Mouse (Mus musculus) right cerebral cortex, postnatal 25 days (tissue): ENCODE results near the gene Cd27.

Experiments
- DNase-seq: peaks from one replicate; pipeline ENCODE4 v3.0.0; 2022

Gene Cd27

DNA sequence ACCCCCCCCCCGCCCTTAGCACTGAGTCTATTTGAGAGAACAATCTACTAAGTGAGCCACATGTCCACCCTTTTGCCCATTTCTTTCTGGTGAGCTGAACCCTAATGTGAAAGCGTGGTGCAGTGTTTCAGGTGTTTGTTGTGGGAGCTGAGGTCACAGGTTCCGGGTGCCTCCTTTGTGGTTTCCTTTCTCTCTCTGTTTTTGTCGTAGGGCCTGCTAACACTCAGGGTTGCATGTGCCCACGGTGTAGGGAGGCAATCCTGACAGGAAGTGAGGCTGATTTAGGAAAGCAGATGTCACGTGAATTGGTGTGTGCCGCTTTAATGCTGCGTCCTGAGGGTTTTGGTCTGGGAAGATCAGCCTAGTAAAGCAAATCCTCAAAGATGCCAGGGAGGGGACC, 4.8 kb upstream of the Cd27 start:
- no peak for DNase-seq

DNA sequence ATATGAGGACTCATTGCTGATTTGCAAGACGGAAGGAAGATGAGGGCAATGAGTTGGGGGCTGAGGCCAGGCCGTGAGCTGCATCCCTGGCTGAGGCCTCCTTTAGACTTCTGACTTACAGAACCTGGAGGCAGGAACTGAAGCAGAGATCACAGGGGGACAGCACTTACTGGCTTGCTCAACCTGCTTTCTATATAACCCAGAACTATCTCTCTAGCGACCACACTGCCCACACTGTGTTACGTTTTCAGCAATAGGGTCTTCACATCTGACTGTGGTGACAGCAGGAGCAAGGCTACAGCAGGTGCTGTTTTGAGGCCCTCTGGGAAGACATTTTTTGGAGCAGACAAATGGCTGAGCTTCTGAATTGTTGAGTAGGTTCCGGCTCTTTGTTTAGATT, 3.8 kb upstream of the Cd27 start:
- DNase-seq, result no peak

DNA sequence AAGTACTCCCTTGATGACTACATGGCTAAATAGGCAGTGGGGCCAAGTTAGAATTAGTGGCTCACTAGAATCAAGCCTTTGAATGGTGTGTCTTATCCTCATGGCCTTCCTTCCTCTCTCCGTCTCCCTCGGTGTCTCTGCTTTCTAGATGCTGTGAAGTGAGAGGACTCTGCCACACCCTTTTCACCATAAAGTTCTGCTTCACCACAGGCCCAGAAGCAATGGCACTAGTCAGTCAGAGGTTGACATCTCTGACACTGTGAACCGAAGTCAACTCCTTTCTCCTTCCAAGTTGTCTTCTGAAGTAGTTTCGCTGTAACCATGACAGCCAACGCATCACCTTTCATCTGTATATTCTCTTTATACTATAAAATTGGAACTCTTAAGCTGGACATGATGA, 2.7 kb upstream of the Cd27 start:
- DNase-seq, result no peak

DNA sequence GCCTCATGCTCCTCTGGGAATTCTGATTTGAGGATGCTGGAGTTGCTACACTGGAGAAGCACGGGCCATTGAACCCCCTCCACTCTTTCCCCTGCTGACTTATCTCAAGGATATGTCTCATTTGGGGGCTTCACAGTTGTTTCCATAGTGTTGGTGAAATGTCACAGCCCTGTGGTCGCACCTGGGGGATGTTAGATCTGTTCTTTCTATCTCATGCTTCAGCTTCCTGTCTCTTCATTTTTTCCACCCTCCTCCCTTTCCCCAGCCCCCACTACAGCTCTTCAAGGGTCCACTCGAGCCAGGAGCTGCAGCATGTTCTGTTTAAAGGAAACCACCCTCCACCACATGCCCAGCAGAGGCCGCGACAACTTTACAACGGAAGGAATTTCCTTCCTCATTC, 1.6 kb upstream of the Cd27 start:
- DNase-seq, result no peak

DNA sequence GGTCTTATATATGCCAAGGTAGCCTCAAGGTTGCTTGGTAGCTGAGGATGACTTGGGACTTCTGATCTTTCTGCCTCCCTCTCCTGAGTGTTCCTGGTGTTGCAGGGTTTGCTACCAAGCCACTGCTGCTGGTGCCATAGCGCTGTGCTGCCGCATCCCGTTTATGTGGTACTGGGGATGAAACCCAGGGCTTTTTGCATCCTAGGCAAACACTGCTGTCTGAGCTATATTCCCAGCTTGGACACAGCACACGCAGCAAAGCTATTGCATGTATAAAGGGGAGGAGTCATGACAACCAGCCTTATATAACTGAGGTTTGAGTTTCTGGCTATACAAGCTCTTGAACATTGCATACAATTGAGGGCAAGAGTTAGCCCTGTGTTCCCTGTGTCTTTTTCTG, 611 bp upstream of the Cd27 start:
- DNase-seq, result no peak

DNA sequence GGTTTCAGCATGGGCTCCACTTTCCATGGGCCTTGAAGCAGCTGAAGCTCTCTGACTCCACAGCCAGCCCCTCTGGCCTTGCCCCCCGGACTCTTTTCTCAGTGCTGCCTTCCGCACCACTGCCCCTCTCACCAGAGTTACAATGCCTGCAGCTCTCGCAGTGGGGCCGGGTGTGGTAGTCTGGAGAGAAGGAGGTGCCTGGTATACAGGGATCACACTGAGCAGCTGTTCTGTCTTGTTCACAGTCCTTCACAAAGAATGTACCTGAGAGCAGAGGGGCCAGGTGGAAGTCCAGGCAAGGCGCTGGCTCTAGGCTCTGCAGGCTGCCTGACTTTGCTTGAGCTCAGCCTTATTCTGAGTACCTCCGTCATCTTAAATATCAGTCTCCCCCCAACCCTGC, 469 bp downstream of the Cd27 start:
- DNase-seq, result no peak

DNA sequence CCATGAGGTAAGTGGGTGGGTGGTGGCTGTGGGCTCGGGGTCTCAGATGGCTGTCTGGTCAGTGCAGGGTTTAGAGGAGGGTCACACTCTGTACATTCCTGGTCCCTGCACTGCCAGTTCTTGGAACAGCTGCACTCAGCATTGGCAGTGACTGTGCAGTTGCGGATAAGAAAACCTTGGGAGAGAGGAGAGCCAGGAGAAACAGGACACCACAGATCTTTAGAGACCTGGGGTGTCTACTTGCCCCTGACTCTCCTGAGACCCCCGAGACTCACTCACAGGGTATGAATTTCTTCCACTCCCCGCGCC, 2.3 kb downstream of the Cd27 start:
- DNase-seq, result no peak

GRCm38 (mm10) chr6:125233816-125234519, 2.8 kb downstream of the Cd27 start:
- no peak for DNase-seq

DNA sequence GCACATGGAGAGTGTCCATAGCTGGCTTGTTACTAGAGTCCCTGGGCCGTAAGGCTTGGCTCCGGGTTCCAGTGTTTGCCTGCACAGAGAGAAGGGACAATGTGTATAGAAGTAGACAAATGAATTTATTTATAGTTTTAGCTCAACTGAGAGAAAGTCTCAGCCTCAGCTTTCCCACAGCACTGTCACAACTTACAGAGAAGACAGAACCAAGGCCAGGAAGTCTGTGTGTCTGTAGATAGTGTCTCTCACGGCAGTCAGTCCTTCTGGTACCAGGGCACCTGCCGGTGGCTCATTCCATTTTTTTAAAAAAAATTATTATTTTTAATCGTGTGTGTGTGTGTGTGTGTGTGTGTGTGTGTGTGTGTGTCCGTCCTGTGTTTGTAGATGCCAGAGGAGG, 4.3 kb downstream of the Cd27 start:
- DNase-seq, result no peak

GRCm38 (mm10) chr6:125232045-125232437, 4.8 kb downstream of the Cd27 start:
- DNase-seq, result no peak

GRCm38 (mm10) chr6:125231117-125232044, 5.4 kb downstream of the Cd27 start, which contains the start of gene Tapbpl:
Gene Tapbpl (minus strand): TSS chr6:125231860.
- DNase-seq, result peak; percentile 39

DNA sequence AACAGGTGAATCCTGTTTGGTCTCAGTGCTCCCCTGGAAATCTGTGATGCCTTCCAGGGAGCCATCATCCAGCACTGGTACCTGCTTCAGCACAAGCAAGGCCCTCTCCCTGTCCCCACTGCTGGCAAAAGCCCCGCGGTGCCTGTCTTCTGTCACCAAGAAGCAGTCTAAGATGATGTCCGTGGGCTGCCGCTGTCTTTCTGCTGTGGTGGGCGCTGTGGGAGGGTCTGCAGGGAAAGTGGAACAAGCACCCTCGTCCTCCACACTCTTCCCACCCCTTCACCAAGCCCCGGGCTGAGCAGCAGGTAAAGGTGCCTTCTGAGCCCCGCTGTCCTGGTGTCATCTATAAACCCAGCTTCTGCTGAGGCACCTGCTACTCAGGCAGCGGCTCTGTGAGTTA, 6.2 kb downstream of the Cd27 start:
- DNase-seq, result no peak

GRCm38 (mm10) chr6:125225518-125226115, 11.2 kb downstream of the Cd27 start:
- DNase-seq, result peak; percentile 34

DNA sequence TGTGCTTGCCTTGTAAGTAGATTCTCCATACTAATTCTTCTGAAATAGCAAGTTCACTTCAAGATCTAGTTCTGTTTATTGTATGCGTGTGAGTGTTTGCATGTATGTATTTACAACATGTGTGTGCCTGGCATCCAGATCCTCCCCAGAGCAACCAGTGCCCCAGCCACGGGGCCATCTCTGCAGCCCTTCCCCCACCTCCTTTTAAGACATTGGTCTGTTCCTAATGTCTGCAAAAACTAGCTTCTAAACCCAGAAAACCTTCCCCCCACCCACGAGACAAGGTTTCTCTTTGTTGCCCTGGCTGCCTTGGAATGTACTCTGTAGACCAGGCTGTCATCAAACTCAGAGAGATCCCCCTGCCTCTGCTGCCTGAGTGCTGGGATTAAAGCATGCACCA, 14.2 kb downstream of the Cd27 start:
- no peak for DNase-seq

- DNase-seq, result no peak
Measured at GRCm38 (mm10) chr6:125222146-125222545, 14.7 kb downstream of the Cd27 start.

DNA sequence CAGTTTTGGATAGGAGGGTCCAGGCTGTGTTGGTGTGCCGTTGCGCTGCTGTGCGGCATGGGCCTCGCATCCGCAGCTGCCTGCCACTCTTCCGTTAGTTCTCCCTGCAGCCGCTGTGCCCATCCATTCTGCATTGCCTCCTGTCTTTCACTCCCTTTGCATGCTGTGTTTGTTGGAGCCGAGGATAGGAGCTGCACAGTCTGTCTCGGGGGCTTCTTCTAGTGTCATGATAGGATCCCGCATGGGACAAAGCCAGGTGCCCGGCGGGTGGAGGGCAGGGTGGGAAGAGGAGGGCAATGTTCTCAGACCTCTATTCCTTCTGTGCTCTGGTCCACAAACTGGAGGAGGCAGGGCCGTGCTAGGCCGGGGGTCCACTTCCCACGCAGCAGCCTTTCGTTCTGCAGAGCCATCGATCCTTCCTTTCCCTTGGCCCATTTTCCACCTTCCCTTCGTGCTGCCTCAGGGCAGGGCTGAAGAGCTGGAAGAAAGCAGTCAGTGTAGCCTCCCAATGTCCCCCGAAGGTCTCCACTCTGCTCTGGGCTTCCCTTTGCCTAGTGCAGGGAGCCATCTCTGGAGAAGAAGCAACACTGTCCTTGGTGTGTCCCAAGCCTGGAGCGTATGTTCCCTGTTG, 15.6 kb downstream of the Cd27 start:
- DNase-seq, result no peak

GRCm38 (mm10) chr6:125218963-125219362, 17.8 kb downstream of the Cd27 start:
- DNase-seq, result peak; percentile 38

DNA sequence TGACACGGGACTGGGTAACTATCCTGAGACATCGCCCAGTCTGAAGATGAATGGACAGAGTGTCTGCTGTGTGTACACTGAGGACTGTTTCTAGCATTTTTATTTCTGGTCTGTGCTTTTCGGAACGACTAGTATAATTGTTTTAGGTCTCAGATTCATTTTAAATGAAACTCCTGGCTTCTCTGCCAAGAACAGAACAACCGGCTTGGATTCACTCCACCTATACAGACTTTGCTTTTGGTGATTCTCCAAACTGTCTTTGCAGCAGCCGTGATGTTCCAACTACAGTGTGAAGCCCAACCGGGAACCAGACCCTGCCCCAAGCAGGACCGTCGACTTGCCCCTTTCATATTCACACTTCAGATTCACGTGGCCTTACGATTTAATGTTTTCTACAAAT, 18.9 kb downstream of the Cd27 start:
- DNase-seq, result no peak

- no peak for DNase-seq
Measured at GRCm38 (mm10) chr6:125216898-125217297, 19.9 kb downstream of the Cd27 start.

GRCm38 (mm10) chr6:125215148-125215954, 21.5 kb downstream of the Cd27 start, which contains the start of gene Vamp1:
Gene Vamp1 (plus strand): TSS chr6:125215551.
- peak; percentile 93 for DNase-seq

DNA sequence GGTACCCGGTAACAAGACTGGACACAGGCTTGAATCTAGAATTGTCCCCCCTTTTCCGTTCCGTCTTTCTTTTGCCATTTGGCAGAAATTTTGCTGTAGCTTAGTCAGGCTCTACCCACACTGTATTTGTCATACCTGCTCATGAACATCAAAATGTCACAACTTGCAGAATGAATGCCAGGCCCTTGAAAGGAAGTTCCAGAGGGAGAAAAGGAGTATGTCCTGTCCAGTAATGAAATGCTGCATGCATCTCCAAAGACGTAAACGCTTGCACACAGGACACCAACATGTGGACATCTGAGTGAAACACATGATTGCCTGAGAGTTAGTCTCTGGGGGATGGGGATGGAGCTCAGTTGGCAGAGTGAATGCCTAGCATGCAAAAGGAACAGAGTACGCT, 23.1 kb downstream of the Cd27 start:
- DNase-seq, result no peak

DNA sequence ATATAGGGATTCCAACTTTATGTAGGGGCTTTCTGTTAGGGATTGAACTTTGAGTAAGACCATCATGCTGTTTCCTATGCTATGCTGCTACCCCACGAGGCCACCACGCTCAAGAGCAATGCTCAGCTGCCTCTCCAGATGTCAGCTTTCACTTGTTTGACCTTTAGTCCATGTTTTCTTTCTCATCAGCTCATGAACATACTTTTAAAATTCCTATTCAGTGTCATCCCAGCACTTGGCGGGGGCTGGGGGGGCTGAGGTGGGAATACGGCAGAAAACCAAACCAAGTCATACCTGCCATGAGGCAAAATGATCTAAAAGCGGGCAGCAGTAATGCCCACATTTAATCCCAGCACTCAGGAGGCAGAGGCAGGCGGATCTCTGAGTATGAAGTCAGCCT, 23.7 kb downstream of the Cd27 start:
- DNase-seq, result no peak

DNA sequence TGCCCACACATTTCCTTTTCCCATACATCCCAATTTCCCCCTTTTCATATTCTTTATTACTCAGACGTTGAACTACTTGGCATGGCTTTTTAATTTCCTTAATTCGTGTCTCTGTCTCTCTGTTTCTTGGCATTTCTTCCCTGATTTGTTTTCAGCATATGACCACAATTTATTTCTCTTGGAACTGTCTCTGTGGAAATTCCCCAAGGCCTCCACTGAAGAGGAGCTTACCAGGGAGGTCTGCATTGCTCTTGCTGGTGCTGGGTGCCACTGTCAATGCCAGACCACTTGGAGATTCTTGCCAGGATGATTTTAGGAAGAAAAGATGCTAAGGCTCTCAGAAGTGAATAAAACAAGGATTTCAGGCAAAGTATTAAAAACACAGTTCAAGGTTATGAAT, 24.2 kb downstream of the Cd27 start:
- no peak for DNase-seq
